Mouse (Mus musculus) retina, postnatal 1 day (tissue): ENCODE data around the gene Pde5a.

Source experiments
- DNase-seq: peaks from one replicate; pipeline ENCODE4 v3.0.0-alpha.2; 2012

Pde5a gene

DNA sequence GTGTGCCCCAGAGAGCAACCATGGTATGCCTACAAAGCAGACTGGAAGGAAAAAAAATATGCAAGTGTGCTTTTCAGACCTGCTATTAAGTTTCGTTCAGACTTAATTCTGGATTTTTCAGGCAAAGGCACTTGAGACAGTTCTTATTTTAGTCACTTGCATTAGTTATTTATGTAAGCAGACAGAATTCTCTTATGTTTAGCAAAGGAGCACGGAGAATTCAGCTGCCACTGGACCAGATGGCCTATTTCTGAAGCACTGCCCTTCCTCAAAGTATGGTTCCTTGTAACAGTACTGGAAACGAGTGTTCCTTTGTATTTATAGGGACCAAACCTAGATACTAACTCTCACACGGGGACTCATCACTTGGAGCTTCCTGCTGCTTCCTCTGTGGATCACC, 38.2 kb downstream of the Pde5a start:
- peak; percentile 4 for DNase-seq

DNA sequence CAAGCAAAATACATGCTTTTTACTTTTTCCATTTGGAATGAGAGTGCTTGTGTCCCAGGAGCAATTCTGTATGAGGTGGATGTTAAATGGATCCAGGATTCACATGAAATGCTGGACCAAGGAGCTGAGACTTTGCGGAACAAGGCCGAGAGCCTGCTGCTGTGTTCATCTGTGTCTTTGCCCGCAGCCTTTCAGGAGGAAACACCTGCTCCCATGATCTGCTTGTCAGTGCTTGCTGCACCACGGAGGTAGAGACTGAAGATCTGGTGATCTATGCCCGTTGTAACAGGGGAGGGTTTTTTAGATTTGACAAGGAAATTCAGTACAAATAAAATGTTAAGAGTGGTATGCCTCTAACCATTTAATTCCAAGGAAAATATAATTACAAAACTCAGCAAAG, 39.1 kb downstream of the Pde5a start:
- no peak for DNase-seq

DNA sequence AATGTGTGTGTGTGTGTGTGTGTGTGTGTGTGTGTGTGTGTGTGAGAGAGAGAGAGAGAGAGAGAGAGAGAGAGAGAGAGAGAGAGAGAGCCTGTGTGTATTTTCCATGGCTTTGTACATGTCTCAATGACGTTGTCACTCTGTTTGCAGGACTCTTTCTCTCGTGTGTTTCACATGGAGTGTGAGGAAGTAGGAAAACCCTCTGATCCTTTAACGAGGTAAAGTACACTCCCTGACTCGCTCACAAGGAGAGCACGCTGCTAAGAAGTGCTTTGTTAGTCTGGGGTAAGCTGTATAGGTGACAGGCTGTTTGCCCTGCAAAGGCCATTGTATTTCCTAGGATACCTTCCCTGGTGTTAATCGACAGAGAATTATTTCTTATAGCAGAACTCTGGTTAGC, 52.7 kb downstream of the Pde5a start:
- DNase-seq = no peak

DNA sequence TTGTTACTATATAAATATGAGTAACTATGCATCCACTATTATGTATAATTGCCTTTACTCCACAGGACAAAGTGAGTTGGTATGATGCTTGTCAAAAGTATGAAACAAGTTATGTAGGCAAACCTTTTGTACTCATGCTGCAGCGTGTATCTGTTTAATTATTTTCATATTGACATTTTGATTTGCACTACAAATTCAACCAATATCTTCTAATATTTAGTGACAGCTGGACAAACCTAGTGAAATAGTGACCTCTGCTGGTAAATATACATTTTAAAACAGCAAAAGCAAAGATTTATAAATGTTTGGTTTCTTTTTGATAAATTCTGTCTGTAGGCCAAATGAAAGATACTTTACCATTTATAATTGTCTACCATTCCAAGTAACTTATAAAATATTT, 55.5 kb downstream of the Pde5a start:
- no peak for DNase-seq

DNA sequence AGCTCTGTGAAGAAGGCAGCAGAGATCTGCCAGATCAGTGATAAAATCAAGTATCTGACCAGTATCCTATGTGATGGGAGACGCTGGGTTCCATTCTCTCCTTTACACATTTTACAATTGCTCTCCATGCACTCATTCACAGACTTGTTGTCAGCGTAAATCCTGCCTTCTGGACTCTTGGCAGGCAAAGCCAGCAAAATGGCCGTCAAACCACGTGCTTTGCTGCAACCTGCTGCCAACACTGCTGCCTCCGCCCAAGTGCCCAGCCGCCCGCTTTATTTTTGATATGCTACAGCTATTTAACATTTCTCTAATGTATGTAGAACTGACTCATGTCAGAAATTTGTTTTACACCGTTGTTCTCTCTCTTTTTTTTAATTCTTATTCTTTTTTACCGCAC, 59.6 kb downstream of the Pde5a start:
- DNase-seq = no peak

DNA sequence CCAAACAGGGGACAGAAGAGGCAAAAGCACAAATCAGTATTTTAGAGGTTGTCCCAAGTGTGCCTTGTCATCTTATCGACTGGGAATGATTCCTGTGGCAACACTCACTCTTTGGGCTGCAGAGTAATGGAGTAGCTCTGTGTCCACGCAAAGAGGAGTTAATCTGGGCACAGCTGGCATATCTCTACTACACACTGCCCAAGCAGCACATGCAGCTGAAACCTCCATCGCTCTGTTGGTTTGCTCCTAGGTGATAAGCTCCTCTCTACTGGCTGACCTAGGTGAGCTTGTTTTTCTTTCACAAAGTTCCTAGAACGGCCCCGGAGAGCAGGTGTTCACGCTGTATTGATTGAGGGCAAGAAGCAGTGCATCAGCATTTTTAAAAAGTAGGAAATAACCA, 60.8 kb downstream of the Pde5a start:
- DNase-seq = no peak

DNA sequence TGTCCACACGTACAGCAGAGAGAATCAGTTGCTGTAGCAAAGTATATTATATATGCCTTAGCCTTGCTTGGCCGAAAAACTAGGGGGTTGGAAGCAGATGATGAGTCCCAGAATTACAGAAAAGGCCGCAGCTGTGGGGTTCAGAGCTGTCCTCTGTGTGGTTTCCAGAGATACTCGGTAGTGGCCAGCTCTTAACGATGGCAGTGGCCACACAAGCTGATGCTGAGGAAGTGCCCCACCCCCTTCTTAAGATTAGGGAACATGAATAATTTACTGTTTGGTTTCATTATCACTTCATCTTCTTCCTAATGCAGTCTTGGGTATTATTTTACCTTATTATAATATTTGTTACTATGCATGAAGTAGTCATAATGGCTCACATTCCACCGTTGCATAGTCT, 71.3 kb downstream of the Pde5a start:
- DNase-seq = peak; percentile 12

DNA sequence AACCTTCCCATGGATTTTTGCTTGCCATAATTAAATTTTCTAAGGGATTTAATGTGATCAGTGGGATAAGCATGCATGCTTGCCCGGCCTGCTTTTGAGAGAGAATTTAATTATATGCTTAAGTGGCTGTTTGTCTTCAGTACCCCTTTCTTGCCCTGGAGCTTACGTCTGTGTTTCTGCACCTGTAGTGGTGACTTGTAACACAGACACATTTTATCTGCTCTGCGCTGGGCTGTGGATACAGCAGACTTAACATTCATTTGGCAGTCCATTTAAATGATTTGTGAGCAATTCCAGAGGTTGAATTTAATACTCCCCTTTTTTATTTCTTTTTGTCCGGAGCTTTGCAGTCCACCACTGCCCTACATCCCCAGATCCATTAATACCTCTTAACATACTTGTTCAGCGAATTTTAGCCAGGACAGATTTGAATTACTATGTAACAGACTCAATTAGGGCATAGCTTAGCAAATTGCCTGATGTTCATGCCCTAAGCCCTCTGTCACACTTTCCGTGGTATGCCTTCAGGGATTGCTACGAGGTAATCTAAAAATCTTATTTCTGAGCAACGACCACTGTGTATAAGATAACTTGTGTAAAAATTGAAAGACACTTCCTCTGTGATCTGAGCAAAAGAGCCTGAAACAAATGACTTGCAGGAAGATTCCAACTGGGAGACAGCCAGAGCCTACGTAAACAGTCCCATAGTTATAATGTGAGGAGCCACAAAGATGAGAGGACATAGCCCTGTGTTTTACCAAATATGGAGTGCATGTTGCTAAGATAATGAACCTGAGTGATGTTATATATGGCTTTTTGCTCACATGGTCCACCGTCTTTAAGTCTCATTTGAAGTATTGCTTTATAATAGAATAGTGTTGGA, 72.0 kb downstream of the Pde5a start:
- DNase-seq = peak; percentile 21

DNA sequence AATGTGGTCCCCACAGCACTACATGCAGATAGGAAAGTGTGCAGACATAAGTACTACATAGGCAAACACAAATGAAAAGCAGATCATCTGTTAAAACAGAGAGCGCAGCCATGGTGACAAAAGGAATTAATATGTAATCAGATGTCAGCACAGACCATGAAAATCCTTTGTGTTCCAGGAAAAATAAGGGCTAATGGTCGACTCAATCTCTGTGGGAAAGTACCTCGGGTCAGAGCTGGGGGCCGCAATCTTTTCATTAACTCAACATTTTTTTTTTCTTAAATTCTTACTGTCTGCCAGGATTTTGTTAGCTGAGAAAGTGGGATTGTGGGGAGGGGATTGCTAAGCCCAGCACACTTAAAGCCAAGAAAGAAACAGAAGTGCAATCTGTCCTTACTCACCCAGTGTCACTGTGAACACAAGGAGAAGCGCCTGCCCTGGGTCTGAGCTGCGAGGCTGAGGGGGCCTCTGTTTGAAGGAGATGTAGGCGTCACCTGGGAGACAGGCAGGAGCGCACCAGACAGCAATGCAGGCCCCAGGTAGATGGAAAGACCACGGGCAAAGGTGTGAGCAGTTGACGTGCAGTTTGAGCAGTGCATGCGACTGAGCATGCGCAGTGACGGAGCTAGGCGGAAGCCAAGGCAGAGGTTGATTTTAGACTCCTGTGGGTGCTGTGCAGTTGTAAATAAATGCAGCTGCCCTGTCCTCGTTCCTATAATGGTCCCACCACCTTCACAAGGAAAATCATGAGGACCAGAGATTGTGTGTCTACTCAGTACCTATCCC, 72.9 kb downstream of the Pde5a start:
- peak; percentile 4 for DNase-seq

DNA sequence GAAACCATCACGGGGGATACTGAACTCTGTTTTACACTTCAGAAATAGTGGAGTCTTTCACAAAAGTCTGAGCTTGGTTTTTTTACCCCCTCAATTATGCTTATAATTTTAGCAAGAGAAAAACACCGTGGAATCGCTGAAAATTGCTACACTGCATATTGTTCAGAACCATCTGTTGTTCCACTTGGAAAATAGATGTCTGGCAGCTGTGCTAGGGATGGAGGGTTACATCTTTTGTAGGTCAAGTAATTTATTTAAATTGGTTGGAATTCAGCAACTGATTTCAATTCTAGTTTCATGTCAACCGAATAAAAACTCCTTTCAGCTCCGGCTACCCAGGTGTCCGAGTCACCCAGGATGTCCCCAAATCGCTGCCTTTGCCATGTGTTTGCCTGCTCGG, 78.6 kb downstream of the Pde5a start:
- no peak for DNase-seq

DNA sequence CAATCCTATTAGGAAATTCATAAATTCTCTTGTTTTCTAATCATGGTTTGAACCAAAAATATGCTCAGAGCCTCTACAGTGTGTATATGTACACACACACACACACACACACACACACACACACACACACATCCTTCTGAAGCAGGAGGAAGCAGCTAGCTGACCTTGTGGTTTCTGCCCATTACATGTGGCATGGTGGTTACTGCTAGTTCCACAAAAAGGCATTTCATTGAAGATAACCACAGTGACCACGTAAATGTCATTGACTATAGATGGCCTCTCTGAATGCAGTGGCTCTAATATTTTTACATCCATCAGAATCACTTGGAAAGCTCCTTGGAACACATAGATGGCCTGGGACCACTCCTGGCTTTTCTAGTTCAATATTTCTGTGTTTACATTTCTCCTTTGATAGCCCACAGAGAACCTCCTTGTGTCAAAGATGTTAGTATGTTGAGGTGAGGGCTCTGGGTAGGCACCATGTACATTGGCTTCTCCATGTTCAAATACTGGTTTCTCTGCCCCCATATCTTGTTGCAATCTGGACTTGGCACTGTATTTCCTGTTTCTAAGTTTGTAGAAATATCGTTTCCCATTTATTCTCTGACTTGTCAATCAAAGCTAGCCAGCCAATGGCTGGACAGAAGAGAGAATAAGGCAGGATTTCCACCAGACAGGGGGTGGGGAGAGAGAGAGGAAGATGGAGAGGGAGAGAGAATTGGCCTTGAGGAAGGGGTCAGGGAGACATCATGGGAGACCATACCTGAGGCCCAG, 81.5 kb downstream of the Pde5a start:
- DNase-seq = no peak

DNA sequence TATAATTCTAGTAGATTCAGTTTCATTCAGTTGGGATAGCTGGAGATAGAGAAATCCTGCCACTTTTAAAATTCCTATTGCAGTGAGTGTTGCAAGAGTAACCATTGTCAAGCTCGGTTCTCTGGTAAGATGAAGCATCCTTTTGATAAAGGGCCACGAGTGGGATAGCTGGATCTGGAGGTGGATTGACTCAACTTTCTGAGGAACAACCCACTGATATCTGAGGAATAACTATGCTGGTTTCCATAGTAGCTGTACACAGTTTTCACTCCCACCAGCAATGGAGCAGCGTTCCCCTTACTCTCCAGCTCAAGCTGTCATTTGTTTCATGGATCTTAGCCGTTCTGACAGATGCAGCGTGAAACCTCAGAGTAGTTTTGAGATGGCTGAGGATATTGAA, 82.2 kb downstream of the Pde5a start:
- DNase-seq = no peak

DNA sequence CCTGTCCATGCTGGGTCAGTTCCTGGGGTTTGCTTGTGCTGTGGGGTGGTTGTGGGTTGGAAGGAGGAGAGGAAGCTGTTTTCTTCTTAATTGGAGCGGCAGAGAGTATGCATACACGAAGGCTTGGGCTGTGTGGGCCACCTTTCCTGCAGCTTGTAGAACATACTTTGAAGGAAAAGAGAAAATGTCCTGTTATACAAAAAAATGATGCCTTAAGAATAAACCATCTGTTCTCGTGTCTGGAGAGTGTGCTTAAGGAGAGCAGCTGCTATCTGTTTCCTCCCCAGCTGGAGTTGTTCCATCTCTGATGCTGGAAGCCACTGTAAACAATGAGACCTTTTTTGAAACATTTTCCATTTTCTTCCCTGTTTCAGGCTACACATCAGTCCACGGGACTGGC, 85.8 kb downstream of the Pde5a start:
- DNase-seq = no peak

DNA sequence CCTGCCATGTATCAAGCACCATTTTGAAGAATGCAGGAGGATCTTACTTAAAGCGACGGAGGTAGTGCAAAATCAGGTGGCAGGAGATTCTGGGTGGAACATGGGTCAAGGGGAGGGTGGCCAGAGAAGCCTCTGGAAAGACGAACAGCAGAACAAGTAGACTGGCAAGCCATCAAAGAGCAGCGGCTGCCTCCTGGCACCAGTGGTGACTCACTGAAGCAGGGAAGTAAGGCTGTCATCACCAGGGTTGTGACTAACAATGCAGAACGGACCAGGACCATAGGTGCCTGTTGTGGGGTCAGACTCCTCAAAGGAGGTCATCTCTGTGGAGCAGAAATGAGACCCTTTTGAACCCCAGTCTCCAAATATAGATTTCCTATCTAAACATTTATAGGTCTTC, 89.5 kb downstream of the Pde5a start:
- DNase-seq = no peak

DNA sequence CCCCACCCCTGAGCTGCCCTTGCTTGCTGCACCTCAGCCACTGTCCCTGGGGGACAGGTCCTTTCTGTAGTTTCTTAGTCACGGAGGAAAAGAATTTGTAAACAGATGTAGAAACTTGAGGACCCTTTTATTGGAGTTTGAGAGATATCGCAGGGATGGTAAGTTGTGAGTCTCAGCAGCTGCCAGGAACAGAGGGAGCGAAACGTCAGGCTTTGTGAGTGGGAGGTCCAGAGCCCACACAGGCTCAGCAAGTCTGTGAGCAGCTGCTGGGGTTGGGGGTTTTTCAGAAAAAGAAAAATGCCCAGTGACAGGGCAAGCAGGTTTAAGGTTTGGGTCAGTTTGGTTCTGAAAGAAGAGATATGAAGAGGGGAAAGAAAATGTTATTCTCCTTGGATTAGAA, 92.0 kb downstream of the Pde5a start:
- no peak for DNase-seq

DNA sequence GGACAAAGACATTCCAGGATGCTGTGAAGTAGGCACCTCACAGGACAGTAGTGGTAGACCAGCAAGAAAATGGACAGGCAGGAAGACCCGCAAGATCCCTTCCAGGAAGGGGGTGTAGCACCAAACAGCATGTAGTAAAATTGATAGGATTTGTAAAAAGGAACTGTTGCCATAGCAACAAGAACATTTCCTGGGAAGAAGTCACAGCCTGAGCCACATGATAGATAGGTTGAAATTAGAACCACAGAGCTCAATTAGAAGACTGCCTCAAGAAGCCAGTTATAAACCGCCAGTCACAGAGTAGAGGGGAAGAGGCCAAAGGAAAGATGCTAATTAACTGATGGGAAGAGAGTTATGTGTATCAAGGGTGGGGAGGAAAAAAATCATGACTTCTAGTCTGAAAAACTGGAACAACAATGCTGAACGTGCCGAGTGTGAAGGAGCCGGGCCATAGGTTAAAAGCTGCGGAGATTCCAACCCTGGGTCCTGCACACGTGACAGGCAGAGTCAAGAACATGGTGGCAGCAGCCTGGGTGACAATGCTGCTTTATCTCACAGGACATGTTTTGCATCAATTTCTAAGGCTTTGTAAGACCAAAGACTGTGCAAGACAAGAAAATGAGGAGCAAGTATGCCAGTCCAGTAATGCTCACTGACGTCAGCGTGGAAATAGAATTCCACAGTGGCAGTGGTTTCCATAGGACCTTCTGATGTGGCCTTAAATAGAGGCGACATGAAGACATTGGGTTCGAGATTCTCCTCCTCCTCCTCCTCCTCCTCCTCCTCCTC, 99.7 kb downstream of the Pde5a start:
- DNase-seq = no peak

DNA sequence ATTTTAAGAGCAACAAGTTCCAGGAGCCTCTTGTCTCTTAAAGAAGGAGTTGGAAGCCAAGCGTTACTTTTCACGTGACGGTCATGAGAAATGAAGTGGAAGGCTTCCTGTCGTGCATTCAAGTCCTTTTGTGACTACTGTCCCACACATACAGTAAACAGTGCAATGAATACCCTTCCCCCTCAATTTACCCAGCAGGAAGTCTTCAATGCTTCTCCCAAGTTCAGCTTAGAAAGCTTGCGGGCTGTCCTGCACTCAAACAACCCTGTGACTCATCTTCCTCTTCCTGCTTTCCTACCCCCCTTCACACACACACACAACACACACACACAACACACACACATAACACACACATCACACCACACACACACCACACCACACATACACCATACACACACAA, 105.8 kb downstream of the Pde5a start:
- DNase-seq = no peak

DNA sequence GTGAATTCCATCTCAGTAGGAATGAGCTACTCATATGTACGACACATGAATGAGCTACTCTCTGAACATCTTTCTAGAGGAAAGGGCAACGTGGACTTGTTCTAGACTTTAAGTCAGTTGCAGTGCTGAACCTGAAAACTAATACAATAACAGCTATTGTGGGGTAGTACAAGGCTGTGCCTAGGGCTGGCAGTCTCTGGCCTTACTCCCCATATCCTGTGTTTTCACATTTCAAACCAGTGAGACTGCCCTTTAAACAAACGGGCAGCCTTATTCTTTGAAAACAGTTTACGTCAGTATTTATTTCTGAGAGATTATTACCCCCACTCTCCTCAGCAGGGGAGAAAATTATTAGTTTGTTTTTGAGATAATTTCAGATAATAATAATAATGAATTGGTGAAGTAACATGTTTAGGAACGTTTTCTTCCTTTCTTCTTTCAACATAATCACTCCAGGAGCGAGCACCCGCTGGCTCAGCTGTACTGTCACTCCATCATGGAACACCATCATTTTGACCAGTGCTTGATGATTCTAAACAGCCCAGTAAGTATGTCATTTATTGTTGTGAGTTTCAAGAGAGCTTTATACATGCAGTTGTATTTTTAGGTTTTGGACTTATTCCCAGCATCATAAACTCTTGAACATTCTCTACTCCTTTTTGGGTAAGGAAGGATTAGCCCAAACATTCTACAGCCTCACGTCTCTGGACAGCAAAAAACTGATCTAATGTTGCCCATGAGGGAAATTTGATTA, 106.5 kb downstream of the Pde5a start:
- no peak for DNase-seq

DNA sequence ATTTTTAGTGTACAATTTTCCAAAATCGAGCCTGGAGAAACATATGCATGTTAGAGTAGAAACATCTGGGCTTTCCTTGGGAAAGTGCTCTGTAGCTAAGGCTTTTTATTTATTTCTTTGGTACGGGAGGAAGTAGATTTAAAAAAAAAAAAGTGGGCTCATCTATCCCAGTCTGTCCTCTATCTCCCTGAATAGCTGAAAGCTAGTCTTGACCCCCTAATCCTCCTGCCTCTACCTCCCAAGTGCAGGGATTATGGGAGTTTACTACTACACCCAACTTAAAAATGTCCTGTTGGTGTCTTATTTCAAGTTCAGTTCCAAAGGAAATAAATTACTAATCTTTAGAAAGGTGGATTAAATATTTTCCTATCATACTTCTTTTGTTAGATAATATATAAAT, 108.9 kb downstream of the Pde5a start:
- DNase-seq = no peak

DNA sequence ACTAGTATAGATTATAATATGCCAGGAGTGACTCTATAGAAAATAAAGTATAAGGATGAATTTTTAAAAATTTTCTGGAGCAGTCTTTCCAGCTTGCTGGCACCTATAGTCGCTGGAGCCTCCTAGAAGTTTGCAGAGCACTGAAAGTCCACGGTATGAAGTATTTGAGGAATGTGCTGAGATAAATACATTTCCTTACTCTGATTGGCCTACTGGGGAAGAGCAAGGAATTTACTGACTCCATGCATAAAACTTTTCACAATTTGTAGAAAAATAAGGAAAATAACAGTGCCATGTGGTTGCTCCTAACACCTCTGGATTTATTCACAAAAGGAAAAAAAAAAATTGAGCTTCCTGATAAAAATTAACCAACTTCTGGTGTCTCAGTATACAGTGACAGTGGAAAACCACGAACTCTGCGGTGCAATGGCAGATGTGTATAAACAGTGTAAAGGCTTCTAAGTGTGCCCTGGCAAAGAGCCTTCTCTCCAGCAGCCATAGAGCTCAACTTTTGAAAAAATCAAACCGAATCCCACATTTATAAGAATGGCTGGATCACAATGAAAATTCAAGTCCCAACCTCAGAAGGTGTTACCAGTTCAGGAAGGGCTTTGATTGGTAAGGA, 119.8 kb downstream of the Pde5a start:
- DNase-seq = no peak

DNA sequence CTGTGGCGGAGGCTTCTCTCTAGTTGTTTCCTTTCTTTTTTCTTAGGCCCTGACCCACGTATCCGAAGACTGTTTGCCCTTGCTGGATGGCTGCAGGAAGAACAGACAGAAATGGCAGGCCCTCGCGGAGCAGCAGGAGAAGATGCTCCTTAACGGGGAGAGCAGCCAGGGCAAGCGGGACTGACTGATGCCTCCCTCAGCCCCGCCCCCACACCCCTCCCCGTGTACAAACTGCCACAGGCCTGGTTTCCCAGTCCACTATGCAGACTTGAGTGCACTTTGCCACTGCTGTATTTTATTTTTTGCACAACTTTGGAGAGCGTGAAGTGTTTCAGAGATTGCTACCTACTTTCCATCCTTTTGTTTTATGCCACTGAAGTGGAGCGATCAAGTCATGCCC, 126.4 kb downstream of the Pde5a start:
- DNase-seq = peak; percentile 6

DNA sequence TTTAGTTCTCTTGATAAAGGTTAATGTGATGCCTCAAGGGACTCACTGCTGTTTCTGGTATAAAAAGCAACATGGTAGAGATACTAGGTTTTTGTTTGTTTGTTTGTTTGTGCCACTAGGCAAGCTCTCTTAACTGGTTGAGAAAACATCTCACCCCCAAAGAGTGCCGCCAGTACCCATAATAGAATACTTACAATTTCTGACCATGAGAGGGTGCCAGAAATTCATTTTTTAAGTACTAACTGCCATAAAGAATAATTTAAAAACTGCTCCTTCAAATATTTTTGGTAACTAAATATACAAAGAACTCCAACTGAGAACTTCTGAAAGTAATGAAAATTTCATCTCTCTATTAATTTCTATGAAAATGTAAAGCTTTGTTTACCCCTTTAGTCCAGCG, 131.1 kb downstream of the Pde5a start:
- no peak for DNase-seq
